Mouse (Mus musculus) limb, embryonic 14.5 days (tissue): ENCODE data around the gene Rbms1. TPM values are rescaled to one million over a fixed set of nuclear protein-coding genes. Genes with fewer than 3 reads are reported as not detected.

Experiments used
- ATAC-seq: fragments of 200-750 bp; cut with Nextera tagmentation; 2 replicates; pipeline ENCODE4 v1.8.0; 2017; ENCODE audit warnings: low read depth, moderate number of reproducible peaks, moderate TSS enrichment; ENCODE audit not compliant: low FRiP score
- DNase-seq: peaks from one replicate; pipeline ENCODE4 v3.0.0-alpha.2; 2015; ENCODE audit warnings: low spot score
- H3K27ac ChIP-seq: fragments of 300-500 bp; sonication (generic); replicated peaks from 2 replicates; pipeline ENCODE4 v1.5.1; 2014; ENCODE audit warnings: low read depth, mild to moderate bottlenecking, low read length, moderate library complexity, mixed read lengths
- H3K27me3 ChIP-seq: fragments of 300-500 bp; sonication (generic); 2 replicates; pipeline ENCODE4 v1.6.1; 2014; ENCODE audit warnings: low read length, mixed read lengths; ENCODE audit not compliant: control insufficient read depth, insufficient read depth
- H3K36me3 ChIP-seq: fragments of 300-500 bp; sonication (generic); 2 replicates; pipeline ENCODE4 v1.6.1; 2014; ENCODE audit warnings: mild to moderate bottlenecking, low read length, moderate library complexity, mixed read lengths; ENCODE audit not compliant: control insufficient read depth, insufficient read depth
- H3K4me1 ChIP-seq: fragments of 300-500 bp; sonication (generic); 2 replicates; pipeline ENCODE4 v1.6.1; 2014; ENCODE audit warnings: antibody characterized with exemption, low read length, mixed read lengths; ENCODE audit not compliant: control insufficient read depth, insufficient read depth
- H3K4me2 ChIP-seq: fragments of 300-500 bp; sonication (generic); replicated peaks from 2 replicates; pipeline ENCODE4 v1.6.1; 2014; ENCODE audit warnings: low read depth, mild to moderate bottlenecking, low read length, moderate library complexity; ENCODE audit not compliant: severe bottlenecking
- H3K4me3 ChIP-seq: fragments of 300-500 bp; sonication (generic); replicated peaks from 2 replicates; pipeline ENCODE4 v1.5.1; 2014; ENCODE audit warnings: low read length
- H3K9ac ChIP-seq: fragments of 300-500 bp; sonication (generic); 2 replicates; pipeline ENCODE4 v1.6.1; 2014; ENCODE audit warnings: mild to moderate bottlenecking, low read depth, low read length, moderate library complexity; ENCODE audit not compliant: severe bottlenecking
- H3K9me3 ChIP-seq: fragments of 300-500 bp; sonication (generic); 2 replicates; pipeline ENCODE4 v1.6.1; 2016; ENCODE audit warnings: low read length; ENCODE audit not compliant: control insufficient read depth
- POLR2A ChIP-seq: fragments of 200-500 bp; IDR thresholded peaks from 2 replicates; pipeline ENCODE4 v1.8.0; 2012; ENCODE audit warnings: inconsistent platforms, mild to moderate bottlenecking, moderate library complexity, borderline replicate concordance; ENCODE audit not compliant: insufficient read depth, insufficient read length; ENCODE audit errors: extremely low read depth
- WGBS: fragments of 180-500 bp; shearing (Covaris S2); extraction: QIAGEN DNeasy Blood & Tissue Kit; methylation state at CpG from one replicate; pipeline ENCODE4 v1.1.7; 2014; 5-methylcytosine and 5-hydroxymethylcytosine counted together
- polyA plus RNA-seq, 2 experiments: library from polyadenylated mRNA; depleted of rRNA in 1 of 2; stranded (reverse) in 1 of 2; unstranded in 1 of 2; fragments of >200 nt; fragmentation: Nextera tagmentation in 1 of 2; extraction: Ambion mirVana in 1 of 2; gene quantifications; 2 replicates each; pipeline versions ENCODE4 v1.2.1 to v1.2.3; 2012 to 2014

Gene Rbms1
- polyA plus RNA-seq, 2 experiments: 84.9 to 118 TPM

DNA sequence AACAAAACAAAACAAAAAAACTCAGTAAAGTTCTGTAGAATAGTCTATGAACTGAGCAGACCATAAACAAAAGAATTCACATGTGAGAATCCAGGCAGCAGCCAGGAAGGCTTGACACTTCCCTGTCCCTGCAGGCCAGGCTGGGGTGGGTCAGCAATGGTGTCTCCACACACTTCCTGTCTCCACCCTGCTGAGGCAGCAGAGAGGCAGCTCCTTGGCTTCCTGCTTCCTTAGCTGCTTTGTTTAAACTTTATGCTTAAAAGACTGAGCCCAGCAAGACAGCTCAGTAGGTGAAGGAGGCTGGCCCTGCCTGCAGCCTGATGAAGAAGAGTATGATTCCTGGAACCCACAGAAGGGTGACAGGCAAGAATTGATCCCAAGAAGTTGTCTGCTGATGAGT lies 152.4 kb downstream of the Rbms1 start:
- no peak for DNase-seq
- H3K4me1 ChIP-seq: peaks cover 29% of the 10 kb centered on the region

GRCm38 (mm10) chr2:60809441-60809921 lies 153.5 kb downstream of the Rbms1 start:
- Histone ChIP-seq H3K4me1 (peaks cover 35% of the 10 kb centered on the region), H3K27ac (no peak overlapping the region), H3K9ac (no peak overlapping the region), H3K4me2 (no peak overlapping the region), H3K4me3 (no peak overlapping the region), H3K9me3 (no peaks in the 10 kb centered on the region), H3K27me3 (no peaks in the 10 kb centered on the region), H3K36me3 (no peaks in the 10 kb centered on the region)
- 67% methylated on average over 7 of the region's 7 CpGs for WGBS
- 0 out of 2 replicates have a peak, but pooled peaks have one; percentile 11 for ATAC-seq
- DNase-seq: no peak
- TF ChIP-seq POLR2A: no peak

More for the DNA sequence above, 152.4 kb downstream of the Rbms1 start:
- no peak for ATAC-seq
- H3K27ac ChIP-seq: peak overlapping the region; percentile 50
- no peak overlapping the region for H3K4me2 ChIP-seq
- no peak overlapping the region for H3K4me3 ChIP-seq
- no peaks in the 10 kb centered on the region for H3K36me3 ChIP-seq
- H3K9ac ChIP-seq: no peak overlapping the region
- no peaks in the 10 kb centered on the region for H3K27me3 ChIP-seq
- H3K9me3 ChIP-seq: no peaks in the 10 kb centered on the region
- no peak for TF ChIP-seq POLR2A

- H3K27me3 ChIP-seq: no peaks in the 10 kb centered on the region
- no peak for ATAC-seq
- no peak overlapping the region for H3K4me2 ChIP-seq
- 90% methylated on average over 6 of the region's 6 CpGs for WGBS
- DNase-seq: no peak
- no peak overlapping the region for H3K9ac ChIP-seq
- H3K27ac ChIP-seq: no peak overlapping the region
- H3K4me3 ChIP-seq: no peak overlapping the region
- no peaks in the 10 kb centered on the region for H3K36me3 ChIP-seq
- peaks cover 37% of the 10 kb centered on the region for H3K4me1 ChIP-seq
- H3K9me3 ChIP-seq: no peaks in the 10 kb centered on the region
- TF ChIP-seq POLR2A: no peak
These were observed 154.2 kb downstream of the Rbms1 start for GRCm38 (mm10) chr2:60808822-60809221.

- DNase-seq: peak; percentile 42
These were observed 155.4 kb downstream of the Rbms1 start for GRCm38 (mm10) chr2:60807341-60808195.

DNA sequence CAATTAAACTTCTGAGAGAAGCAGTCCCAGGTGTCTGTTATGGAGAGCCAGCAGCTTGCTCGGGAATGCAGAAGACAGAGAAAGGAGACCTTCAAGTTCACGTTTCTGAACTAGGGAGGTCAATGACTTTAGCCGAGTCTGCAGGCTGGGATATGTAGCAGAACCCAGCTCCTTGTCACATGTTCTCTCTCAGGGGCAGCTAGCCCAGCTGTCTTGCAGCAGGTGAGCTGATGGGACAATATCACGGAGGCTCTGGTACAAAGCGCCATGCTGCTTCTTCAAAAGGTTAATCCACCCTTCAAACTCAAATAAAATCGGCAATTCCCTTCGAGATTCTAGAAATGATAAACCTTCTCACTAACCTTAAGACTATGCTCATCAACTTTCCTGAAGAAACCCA lies 158.2 kb downstream of the Rbms1 start:
- H3K27me3 ChIP-seq: no peaks in the 10 kb centered on the region
- no peak overlapping the region for H3K9ac ChIP-seq
- no peaks in the 10 kb centered on the region for H3K36me3 ChIP-seq
- TF ChIP-seq POLR2A: no peak
- H3K27ac ChIP-seq: no peak overlapping the region
- DNase-seq (no peak), ATAC-seq (no peak)
- H3K9me3 ChIP-seq: no peaks in the 10 kb centered on the region
- no peak overlapping the region for H3K4me2 ChIP-seq
- H3K4me3 ChIP-seq: no peak overlapping the region
- peaks cover 41% of the 10 kb centered on the region for H3K4me1 ChIP-seq
- 54% methylated on average over 7 of the region's 7 CpGs for WGBS

More at GRCm38 (mm10) chr2:60807341-60808195, 155.4 kb downstream of the Rbms1 start:
- Histone ChIP-seq H3K27ac (no peak overlapping the region), H3K4me2 (no peak overlapping the region), H3K9ac (no peak overlapping the region; the same call in 1 of the 2 replicates), H3K36me3 (no peaks in the 10 kb centered on the region), H3K9me3 (no peaks in the 10 kb centered on the region), H3K4me1 (peaks cover 35% of the 10 kb centered on the region), H3K4me3 (no peak overlapping the region), H3K27me3 (no peaks in the 10 kb centered on the region)
- TF ChIP-seq POLR2A: no peak
- WGBS: 60% methylated on average over 11 of the region's 11 CpGs
- ATAC-seq: peak; percentile 28; the same call in 1 of the 2 replicates
